Mouse (Mus musculus): ENCODE data around the gene Zfp628.

Gene Zfp628

DNA sequence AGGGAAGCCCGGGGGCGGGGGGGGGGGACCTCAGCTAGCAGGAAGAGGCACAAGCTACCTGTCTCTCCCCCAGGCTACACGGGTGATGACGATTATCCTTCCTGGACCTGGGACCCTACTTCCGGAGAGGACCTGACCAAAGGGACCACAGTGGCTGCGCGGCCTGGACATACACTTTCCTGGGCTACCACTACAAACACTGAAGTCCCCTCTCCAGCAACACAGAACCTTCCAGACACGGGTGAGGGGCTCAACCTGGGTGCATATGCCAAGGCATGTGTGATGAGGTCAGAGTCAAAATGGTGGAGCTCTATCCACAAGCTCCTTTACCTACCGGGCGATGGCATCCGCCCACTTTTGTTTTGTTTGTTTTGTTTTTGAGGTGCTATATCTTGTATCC is 22.4 kb downstream of the Zfp628 start:
- CTCF ChIA-PET = no interaction called here

DNA sequence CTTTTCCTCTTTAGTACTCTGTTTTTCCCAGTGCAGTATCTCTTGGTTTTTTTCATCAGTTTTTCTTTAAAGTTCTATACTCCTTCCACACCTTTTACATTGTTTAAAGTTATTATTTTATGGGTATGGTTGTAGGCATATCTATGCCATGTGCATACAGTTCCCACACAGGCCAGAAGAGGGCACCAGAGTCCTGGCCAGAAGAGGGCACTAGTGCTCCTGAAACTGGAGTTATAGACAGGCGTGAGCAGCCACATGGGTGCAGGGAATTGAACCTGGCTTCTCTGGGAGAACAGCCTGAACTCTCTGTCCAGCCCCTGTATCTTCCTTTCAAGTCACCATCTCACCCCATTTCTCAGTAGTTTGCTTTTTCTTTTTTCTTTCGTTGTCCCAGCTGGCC is 23.4 kb downstream of the Zfp628 start:
- CTCF ChIA-PET = interaction anchor here (0.6 kb wide), 1 partner anchor 329 kb away, joined by 15 read pairs; no protein-coding TSS in a partner anchor

DNA sequence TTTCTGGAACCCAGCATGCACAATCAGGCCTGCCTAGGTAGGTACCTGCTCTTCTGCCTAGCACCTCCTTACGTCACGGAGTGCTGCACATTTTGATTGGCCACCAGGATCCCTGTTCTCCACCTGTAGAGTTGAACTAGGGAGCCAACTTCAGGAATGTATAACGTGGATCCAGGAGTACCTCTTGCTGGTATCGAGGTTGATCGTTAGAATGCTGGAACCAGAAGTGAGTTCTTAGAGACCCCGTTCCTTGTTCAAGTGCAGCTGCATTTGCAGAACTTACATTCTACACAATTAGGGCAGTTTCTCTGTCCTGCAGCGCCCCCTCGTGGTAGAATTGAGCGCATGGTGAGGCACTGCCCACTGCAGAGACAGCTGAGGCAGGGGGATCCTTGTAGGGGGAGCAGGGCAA is 25.1 kb downstream of the Zfp628 start:
- CTCF ChIA-PET = interaction anchor here (0.6 to 1.2 kb wide), 4 partner anchors 13 to 187 kb away, joined by 3 read pairs; partner anchors contain the start of gene Cox6b2

DNA sequence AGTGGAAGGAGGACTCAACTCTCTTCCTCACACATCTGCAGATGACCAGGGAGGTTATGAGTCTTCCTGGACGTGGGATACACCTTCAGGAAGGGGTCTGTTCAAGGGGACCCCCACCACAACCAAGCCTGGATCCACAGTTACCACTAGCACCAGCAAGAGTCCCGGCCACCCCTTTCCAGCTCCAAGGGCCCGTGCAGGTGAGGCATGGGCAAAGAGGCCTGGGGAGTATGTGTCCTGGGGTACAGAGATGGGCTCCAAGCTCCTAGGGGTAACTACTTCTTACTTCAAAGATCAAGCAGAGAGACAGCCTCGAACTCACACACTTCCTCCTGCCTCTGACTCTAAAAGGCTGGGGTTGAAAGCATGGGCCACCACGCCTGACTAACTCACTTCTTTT is 27.7 kb downstream of the Zfp628 start:
- CTCF ChIA-PET = interaction anchor here (0.5 to 0.6 kb wide), 2 partner anchors 28 to 72 kb away, joined by 3 to 7 read pairs; partner anchors contain the start of gene Fiz1

DNA sequence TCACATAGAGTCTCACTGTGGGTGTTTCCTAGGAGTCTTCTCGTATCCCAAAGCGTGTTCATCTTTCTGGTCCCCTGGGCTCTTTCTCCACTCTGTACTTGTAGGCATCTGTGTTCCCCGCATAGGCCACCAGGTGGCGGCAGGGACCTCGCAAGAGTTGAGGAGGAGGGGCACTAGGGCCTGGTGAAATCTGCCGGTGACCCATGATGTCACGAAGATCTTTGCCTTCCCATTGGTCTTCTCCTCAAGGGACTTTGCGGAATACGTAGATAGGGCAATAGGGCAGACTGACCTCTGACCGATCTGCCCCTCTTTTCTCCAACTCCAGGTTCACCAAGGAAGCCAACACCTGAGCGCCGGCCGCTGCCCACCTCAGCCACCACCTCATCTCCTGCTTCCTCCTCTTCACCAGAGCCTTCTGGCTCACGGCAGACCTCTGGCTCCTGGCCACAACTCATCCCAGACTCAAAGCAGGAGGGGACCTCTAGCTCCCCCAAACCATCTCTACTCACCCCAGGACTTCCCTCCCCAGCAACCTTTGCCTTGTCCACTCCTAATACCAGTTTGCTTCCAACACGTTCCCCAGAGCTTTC is 28.3 kb downstream of the Zfp628 start:
- CTCF ChIA-PET = interaction anchor here (0.5 kb wide), 1 partner anchor 29 kb away, joined by 7 read pairs; no protein-coding TSS in a partner anchor

DNA sequence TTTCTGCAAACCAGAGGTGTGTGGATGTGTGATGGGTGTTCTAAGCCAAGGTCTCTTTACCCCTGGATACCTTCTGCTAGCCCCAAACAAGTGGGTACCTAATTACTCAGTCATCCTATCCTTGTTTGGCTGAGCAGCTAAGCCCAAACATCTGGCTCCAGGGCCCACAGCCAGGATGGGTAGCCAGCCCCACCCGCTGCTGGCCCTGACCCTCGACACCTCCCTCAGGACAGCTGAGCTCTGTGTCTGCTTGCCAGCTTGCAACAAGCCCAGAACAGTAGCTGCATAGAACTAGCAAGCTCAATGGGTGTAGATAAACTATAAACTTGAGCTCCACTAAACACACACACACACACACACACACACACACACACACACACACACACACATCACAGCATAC is 32.8 kb downstream of the Zfp628 start:
- CTCF ChIA-PET = no interaction called here

DNA sequence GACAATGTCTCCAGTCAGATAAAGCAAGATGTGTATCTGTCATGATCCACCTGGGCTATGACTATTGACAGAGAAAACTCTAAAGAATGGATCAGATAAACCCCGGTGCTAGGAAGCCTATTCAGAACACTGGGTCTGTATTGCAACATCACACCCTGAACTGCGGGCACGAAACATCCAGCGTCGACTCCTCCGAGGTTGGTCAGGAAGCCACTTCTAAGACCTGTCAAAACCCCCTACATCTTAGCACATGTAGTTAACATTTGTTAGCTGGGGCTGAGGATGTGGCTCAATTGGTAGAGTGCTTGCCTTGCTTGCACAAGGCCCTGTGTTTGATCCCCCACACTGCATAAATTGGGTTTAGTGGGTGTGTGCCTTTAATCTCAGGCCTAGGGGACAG is 33.4 kb downstream of the Zfp628 start:
- CTCF ChIA-PET = no interaction called here

DNA sequence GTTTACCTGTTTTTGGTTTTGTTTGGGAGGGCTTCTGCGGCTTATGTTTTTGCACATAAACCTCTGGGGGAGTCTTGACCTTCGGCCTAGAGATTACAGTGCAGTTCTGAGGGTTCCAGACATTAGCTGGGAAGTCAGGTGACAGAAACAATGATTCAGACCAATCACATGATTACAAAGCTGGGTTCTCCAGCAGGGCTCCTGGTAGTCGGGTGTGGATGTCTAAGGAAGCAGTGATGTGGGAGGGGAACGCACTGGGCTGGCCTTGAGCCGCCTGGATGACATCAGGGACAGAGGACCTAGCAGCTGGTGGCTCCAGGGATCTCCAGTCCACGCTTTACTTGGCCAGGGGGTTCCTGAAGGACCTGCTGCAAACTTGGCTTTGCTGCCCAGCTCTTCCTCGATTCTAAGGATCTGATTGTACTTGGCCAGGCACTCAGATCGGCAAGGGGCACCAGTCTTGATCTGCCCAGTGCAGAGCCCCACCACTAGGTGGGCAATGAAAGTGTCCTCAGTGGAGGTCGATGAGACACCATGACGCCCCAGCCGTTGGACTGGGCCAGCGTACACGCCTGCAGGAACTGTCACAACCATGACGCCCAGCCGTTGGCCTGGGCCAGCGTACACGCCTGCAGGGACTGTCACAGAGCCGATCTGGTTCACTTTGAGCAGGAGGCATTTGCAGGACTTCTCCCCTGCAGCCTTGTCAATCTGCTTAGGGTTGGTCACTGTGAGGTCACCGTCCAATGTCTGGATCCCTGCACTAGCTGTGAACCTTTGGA is 35.7 kb downstream of the Zfp628 start:
- CTCF ChIA-PET = no interaction called here

DNA sequence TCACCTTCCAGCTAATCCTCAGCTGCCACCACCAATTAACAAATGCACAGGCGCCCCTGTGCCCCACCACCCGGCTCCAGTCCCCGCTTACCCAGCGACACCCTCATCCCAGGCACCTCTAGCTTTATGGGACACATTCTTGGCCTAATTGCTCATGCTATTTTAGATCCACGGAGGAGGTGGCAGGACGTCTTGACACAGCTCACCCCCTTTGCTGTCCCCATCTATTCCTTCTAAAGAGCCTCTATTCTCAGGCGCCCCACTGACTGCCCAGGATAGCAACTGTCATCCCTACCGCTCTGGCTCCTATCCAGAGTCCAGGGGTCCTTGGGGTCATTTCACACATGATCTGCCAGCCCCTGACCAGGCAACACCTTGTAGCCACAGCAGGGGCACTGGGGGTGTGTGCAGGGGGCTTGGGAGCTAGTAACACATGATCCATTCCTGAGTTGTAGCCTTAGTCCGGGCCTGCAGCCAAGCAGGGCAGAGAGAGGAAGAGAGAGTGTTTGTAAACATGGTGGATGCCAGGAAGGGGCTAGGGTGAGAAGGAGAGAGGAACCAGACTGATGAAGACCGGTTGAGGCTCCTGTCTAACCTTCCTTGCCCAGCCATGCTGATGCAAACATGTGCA is 38.9 kb downstream of the Zfp628 start:
- CTCF ChIA-PET = no interaction called here

DNA sequence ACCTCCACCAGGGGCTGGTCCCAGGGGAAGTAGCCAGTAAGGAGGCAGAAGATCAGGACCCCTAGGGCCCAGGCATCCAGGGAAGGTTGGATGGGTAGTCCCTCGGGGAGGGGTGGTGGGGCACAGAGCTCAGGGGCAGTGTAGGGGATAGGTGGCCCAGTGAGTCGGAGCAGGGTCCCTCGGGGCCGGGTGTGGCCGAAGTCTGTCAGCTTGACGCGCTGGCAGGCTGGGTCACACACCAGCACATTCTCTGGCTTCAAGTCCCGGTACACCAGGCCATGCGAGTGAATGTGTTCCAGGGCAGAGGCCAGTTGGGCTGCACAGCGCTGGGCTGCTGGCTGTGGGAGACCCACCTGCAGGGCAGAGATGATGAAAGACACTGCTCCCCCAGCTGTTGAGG is 42.3 kb downstream of the Zfp628 start:
- CTCF ChIA-PET = no interaction called here

DNA sequence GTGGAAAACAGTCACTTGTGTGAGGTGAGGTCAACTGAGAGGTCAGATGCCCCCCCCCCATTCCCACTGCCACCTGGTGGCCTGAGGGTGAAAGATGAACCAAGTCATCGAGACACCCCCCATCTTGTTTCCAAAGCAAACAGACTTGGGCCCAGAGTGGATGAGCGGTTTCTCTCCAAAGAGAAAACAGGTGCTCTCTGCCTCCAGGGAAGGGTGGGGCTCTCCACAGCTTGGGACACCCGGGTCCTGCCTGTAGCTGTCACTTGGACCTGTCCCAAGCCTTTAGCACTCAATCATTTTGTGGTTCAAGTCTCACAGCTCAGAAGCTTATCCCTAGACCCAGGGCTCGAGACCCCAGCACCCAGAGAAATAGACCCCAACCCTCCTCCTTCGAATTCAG is 48.5 kb downstream of the Zfp628 start:
- CTCF ChIA-PET = interaction anchor here (0.5 kb wide), 1 partner anchor 114 kb away, joined by 3 read pairs; no protein-coding TSS in a partner anchor

DNA sequence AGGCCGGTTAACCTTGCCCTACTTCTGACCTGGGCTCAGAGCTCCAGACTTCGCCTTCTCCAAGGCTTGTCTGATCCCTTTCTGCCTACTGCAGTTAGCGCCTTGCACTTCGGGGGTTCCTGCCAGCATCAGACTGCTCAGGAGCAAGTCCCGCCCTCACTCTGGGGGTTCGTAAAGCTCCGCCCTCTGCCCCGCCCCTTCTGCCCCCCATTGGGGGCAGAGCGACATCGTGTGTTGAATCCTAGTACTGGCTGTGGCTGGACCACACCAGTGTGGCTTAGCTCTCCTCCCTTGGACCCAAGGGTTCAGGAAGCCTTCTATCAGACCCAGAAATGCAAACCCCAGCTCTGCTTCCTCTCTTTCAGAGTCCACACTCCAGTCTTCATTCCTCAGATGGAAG is 49.3 kb downstream of the Zfp628 start, which contains the start of gene Sbk2:
Gene Sbk2, minus strand, starts transcription at position 135 of the 400 bp plus-strand sequence.
- CTCF ChIA-PET = interaction anchor here (0.5 kb wide), 1 partner anchor 113 kb away, joined by 3 read pairs; no protein-coding TSS in a partner anchor

DNA sequence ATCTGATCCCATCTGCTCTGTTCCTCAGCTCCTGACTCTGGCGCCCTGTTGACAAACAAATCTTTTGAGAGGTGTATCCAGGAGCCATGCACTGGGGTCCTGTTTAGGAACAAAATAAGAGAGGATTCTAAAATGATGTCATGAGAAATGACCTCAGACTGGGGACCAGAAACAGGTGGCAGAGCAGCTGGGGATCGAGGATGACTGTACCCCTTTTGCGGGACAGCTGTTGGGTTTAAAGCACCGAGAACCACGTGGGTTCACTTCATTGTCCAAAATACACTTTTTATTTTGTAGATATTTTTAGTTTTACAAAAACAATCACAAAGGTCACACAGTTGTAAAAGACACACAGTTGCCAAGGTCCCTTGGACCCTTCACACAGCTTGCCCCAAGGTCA is 50.0 kb downstream of the Zfp628 start:
- CTCF ChIA-PET = no interaction called here

DNA sequence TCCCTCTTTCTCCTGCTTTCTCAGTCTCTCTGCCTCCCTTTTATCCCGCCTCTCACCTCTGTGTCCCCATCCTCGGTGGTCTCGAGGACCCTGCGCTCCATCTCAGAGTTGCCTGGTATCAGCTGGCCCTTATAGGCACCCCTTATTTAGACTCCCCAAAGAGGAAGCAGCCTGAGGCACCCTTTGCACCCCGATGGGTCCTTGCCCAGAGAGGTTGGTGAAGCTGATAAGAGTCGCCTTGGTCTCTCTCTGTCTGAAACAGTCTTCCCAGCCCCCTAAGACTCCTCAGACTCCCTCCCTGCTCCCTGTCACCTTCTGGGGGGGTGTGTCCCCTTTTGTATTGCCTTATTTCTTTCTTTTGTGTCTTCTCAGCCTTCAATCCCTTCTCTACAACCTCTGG is 56.1 kb downstream of the Zfp628 start, which contains the start of gene Sbk3:
Gene Sbk3, minus strand, starts transcription at position 101 of the 400 bp plus-strand sequence.
- CTCF ChIA-PET = no interaction called here

Data from spleen, embryonic (tissue).